Mouse (Mus musculus): ENCODE data around the gene Tex14.

DNA sequence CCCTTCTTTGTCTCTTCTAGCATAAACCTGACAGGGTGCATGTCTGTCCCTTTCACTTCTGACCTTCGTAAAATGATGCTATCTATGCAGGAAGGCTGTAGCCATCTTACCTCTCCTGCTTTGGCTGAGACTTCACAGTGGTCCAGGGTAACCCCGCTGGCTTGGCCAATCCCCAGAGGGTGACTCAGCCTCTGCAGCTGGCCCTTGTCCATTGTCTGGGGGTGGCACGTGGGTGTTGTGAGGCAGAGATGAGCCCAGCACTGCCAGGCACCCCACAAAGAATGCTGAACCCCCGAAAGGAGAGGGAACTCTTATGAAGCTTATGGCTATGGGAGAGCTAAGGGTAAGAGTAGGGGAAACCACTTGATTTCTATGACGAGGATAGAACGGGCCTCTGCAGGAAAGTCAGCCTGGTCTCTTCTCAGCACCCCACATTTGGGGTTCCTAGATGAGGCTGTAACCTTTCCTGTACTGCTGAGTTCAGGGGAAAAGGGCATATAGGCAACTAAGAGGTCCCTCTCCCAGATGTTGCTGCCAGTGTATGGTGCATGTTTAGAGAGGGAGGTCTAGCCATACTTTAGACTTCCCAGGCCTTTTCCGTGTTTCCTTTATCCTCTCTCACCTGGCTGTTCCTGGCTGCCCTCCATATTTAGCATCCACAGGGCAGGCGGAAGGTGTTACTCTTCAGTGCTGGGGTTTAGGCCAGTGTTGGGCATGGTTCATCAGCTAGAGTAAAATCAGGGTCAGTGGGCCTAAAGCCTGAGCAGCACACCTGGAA is 177.3 kb downstream of the Tex14 start:
- TF ChIP-seq POLR2A (IDR thresholded peaks at IDR 0.05; ENCODE audit: control insufficient read depth in 1 of 2, insufficient read depth in 1 of 2, low read depth in 1 of 2, low read length in 2 of 2, poor library complexity in 1 of 2) (no peak), EP300 (IDR thresholded peaks at IDR 0.05; ENCODE audit: low read depth in 1 of 2, low read length in 2 of 2) (no peak), CTCF (IDR thresholded peaks at IDR 0.05 in 2 of 3, conservative IDR thresholded peaks at IDR 0.05 in 1 of 3; ENCODE audit: control insufficient read depth in 1 of 3, insufficient read depth in 1 of 3, low read depth in 2 of 3, low read length in 3 of 3, poor library complexity in 1 of 3, severe bottlenecking in 1 of 3) (no peak), ETS1 (IDR thresholded peaks at IDR 0.05; ENCODE audit: low read depth, low read length) (no peak), ZKSCAN1 (IDR thresholded peaks at IDR 0.05; ENCODE audit: low read depth, low read length) (no peak), ZC3H11A (IDR thresholded peaks at IDR 0.05; ENCODE audit: low read depth, low read length) (no peak)
